Mouse (Mus musculus) adrenal gland, postnatal 14 days (tissue): ENCODE results near the gene Hmg20b. TPM values are rescaled to one million over a fixed set of nuclear protein-coding genes. Genes with fewer than 3 reads are reported as not detected.

Source experiments
- DNase-seq: peaks from one replicate; pipeline ENCODE4 v3.0.0; 2021; ENCODE audit warnings: mixed read lengths
- long read RNA-seq, 2 experiments: library from polyadenylated mRNA; stranded (forward); transcript quantifications; one replicate each; pipeline ENCODE4 v2.0.0; 2021
- total RNA-seq: library from RNA; stranded (reverse); gene quantifications from 2 replicates; pipeline ENCODE4 v1.2.3, GENCODE M21; 2021

Hmg20b gene
- 83.0 and 90.1 TPM in 2 replicates for total RNA-seq
- long read RNA-seq, experiment 1, transcript Hmg20b-203 (10 exons, 1,540 nt): minor isoform, 22 of 164 reads
- long read RNA-seq, experiment 1, transcript Hmg20b-207 (2 exons, 597 nt): minor isoform, 15 of 164 reads
- long read RNA-seq, experiment 1, transcript Hmg20b-201 (9 exons, 1,621 nt): major isoform, 50 of 164 reads
- long read RNA-seq, experiment 1, transcript Hmg20b-202 (10 exons, 1,463 nt): minor isoform, 26 of 164 reads
- long read RNA-seq, experiment 1, partial matches to known transcripts: 17 of 164 reads
- long read RNA-seq, experiment 1, other reads (novel, unspliced or antisense): 32 of 164 reads
- long read RNA-seq, experiment 2, transcript Hmg20b-203 (10 exons, 1,540 nt): minor isoform, 21 of 101 reads
- long read RNA-seq, experiment 2, transcript Hmg20b-201 (9 exons, 1,621 nt): major isoform, 32 of 101 reads
- long read RNA-seq, experiment 2, transcript Hmg20b-202 (10 exons, 1,463 nt): minor isoform, 10 of 101 reads
- long read RNA-seq, experiment 2, partial matches to known transcripts: 7 of 101 reads
- long read RNA-seq, experiment 2, other reads (novel, unspliced or antisense): 23 of 101 reads

DNA sequence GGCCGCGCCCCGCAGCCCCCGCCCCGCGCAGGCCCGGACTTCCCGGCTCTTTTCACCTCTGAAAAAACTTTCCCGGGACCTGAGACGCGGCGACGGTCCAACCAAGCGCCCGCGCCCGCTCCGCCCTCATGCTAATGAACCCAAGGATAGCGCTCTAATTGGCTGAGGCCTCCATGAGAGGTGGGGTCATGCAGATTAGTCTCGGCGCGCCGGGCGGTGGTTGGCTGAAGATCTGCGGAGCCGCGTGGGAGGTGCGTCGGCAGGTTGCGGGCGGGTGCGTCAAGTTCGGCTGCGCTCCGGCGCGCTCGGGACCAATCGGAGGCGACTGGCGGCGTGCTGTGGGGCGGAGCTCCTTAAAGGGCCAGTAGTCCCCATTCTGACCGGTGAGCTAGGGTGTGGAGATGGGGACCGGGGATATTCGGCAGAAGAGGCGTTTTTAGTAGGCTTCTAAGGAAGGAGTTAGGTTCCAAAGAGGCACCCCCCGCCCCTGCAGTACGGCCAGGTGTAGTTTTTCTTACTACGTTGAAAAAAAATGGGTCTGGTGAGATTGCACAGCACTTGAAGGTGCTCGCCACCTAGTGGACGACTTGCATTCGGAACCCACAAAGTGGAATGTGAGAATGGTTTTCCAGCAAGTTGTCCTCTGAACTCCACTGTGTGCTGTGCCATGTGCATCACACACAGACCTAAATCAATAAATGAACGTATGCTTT is at the start of gene Hmg20b:
Gene Hmg20b (minus strand): TSS at position 130 of the 713 bp plus-strand sequence.
- DNase-seq: peak; percentile 99

DNA sequence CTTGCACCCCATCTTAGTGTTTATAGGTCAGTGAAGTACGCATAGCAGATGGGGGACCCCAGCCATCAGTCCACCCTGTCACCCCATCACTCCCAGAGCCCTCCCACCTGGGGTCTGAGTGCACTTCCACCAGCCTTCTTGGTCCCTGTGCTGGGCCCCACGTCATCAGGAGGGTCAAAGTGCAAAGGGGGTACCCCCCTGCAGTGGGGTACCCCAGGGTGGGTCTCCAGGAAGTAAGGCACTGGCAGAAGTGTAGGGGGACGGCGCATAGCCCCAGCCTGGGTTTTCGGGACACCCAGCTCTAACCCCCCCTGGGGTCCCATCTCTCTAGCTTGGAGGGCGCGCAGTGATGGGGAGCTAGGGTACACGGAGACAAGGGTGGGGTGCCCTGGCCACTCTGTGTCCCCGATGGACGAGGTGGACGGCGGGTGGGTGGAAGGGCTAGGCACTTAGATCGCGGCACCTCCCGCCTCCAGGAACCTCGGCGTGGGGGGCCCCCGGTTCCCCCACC is 49.6 kb upstream of the Hmg20b start:
- no peak for DNase-seq

DNA sequence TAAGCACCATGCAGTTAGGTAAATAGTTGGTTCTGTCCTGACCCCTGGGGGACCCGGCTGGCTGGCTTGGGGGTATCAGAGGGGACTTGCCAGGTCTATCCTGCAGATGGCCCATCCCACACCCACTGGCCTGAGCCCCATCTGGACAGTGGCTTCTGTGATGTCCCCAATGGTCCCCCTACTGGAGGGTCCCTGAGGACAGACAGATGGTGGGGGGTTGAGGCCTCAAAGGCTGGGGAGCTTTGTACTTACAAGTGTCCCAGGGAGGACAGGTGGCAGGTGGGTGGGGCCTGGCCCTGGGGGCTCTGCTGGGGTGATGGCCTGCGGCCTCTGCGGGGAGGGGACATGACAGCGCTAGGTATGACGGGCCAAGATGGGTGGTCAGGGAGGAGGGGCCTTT is 49.0 kb upstream of the Hmg20b start:
- no peak for DNase-seq

DNA sequence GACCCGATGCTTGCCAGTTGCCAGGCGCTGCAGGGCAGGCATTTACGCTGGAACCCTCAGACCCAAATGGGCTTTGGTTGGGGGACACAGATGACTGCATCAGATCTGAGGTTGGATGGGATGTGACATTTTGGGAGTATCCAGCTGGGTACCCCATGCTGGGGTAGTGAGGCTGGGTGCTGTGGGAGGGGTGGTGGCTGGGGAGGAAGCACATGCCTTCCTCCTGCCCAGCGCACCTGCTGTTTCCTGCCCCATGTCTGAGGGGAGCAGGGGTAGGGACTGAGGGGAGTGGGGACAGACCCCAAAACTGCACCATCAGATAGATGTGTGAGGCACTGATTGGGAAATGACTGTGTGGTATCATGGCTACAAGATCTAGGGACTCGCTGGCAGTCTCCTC is 46.5 kb upstream of the Hmg20b start:
- no peak for DNase-seq

DNA sequence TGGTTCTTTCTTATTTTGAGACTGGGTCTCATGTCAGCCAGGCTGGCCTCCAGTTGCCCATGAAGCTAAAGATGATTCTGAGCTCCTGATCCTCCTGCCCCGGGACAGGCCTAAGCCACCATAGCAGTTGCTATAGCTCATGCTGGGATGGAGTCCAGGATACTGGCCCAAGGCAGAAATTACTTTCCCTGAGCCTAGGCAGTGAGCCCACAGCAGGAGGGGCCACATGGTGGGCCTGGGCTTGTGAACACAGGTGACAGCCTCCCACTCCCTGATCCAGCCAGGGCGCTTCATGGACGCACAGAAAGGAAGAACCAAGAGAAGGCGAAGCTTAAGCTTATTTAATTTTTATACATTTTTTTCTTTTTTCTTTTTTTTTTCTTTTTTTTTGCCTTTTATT is 45.6 kb upstream of the Hmg20b start:
- DNase-seq: no peak

DNA sequence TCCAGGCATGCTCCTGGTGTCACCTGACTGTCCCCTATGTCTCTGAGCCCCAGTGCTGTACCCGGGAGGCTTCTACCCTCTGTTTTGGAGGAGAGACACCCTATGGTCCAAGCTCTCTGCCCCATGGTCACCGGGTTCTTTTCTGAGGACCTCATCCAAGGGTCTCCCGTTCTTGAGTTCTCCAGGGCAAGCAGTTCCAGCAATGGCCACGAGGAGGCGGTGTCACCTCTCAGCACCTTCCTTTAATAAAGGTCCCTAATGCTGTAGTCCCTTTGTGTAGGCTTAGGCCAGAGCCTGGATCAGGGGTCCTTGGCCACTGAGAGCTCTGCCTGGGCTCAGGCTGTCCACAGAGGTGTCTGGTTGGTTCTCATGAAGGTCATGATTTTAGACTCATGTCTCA is 44.8 kb upstream of the Hmg20b start:
- DNase-seq: peak; percentile 79

DNA sequence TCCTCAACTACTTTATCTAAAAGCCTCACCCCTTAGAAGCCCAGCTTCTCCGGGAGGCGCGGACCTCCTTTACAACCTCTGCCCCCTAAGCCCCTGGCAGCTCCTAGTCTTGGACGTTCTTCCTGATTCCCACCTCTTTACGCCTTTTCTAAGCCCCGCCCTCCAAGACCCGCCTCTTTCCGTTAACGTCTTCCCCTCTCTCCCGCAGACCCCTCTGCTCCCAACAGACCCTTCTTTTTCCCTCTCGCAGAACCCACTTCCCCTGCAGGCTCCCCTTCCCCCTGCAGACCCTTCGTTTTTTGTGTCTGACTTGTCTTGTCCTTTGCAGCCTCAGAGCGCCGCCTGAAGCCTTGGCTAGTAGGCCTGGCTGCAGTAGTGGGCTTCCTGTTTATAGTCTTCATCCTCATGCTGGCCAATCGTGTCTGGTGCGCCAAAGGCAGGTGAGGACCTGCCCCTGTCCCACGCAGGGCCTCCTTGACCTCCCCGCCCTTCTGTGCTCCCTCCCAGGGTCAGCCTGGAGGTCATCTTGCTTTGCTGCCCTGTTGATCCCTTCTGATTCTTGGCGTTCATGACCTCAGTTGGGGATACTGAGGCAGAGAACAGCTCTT is 43.3 kb upstream of the Hmg20b start:
- DNase-seq: peak; percentile 38

DNA sequence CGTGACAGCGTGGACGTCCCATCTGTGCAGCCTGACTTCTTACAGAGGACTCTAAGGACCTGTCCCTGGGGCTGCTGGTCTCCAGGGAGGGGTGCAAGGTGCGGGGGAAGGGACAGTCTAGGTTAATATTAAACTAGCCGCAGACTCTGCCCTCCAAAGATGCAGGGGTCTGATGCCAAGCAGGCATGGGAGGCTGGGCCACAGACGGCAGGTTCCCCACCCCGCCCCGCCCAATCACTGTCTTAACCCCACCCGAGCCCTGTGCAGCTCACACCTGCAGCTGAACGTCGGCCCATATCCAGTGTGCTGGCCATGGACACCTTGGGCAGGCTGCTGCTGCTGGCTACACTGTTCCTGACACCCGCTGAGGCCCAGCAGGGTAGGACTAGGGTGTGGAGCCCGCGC is 42.5 kb upstream of the Hmg20b start, which contains the start of gene Smim24:
Gene Smim24 (plus strand): TSS at position 271 of the 405 bp plus-strand sequence.
- no peak for DNase-seq

DNA sequence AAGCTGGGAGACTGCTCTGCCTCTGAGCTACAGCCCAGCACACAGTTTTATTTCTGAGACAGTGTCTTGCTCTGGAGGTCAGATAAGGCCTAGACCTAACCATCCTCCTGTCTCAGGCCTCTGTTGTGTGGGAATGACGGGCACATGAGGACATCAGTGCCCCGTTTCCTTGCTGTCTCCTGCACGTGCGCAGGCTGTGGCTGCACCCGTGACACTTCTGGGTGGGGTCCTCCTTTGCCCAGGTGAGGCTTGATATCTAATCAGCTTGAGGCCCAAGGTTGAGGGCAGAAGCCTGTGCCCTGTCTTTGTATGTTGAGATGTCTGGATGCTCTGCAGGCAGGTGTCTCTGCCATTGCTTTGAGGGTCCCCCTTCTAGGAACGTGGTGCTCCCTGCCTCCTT is 42.0 kb upstream of the Hmg20b start:
- no peak for DNase-seq

DNA sequence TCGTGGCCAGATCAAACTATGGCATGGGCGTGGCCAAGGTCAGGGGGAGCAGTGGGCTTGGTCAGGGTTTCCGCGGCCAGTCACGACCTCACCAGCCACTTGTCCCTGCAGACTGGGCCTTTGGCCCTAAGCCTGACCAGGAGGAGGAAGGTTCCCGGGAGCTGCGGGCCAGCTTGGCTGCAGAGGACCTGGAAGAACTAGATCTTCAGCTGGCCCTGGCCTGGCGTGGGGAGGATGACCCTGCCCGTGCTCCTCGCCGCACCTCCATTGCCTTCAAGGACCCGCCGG is 40.3 kb upstream of the Hmg20b start:
- DNase-seq: peak; percentile 45

DNA sequence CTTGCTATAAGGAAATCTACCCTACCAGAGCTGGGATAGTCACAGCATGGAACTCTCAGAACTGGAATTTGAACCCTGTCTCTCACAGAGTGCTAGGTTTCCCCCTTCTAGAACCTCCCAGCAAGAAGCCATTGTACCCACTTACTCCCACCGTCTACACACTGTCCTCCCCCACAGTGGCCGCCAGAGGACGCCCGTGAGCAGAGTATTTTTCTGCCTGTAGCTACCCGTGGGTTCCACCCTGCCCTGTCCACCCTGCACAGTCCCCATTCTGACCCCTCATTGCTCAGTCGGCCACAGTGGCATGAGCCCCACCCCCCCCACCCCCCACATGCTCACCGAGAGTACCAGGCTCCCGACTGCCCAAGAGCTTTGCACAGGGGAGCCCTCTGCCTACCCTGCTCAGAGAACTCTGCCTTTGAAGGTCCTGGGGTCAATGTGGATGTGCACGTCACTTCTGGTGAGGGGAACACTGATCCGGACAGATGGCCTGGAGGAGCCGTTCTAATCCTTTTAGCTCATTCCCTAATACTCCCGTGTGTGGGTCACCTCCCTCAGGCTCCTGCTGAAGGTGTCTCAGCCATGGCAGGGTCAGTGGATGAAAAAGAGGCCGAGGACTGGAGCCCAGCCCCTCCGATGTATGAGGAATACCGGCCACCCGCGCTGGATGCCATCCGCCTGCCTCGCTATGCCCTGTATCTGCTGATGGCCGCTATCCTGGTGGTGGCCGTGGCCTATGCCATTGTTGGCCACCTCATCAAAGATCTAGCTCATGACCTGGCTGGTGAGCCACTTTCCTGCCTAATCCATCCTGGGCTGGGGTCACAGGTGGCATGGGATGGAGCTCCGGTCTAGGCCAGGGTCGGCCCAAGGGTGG is 39.8 kb upstream of the Hmg20b start:
- peak; percentile 89 for DNase-seq

DNA sequence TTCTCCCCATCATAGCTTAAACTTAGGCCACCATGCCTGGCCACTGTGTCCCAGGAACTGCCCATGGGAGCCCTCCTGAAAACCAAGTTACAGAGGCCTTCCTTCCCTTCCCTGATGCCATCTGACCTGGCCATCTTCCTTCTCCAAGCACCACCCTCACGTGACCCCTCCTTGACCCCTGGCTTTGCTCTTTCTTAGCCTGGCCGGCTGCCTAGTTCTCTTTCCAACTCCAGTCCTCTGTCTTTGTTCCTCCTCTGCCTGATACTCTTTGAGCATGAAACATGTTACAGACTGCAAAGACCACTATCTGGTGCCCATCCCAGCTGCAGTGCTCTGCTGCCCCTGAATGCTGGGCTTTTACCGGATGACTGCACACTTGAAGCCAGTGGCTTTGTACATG is 39.1 kb upstream of the Hmg20b start:
- DNase-seq: peak; percentile 78

DNA sequence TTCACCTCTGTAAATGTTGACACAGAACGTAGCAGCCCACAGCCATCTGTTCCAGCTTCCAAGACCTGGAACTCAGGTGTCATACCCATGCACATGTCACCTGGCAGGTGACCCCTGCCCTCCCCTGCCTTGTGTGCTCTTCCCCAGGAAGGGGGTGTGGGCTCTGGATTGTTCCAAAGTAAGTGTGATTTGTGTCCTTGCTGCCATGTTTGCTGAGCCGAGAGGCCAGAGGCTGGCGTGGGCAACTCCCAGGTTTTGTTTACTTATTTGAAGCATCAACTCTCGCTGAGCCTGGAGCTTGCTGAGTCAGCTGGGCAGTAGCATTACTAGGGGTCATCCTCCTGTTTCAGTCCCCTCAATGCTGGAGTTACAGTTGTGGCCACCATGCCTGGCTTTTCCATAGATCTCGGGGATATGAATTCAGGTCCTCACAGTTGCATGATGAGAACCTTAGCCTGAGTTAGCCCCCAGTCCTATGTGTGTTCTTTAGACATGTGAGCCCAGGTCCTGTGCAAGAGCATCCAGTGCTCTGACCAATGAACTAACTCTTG is 38.3 kb upstream of the Hmg20b start, which contains the start of gene Gm48552:
Gene Gm48552 (plus strand): TSS at position 501 of the 551 bp plus-strand sequence.
- no peak for DNase-seq

DNA sequence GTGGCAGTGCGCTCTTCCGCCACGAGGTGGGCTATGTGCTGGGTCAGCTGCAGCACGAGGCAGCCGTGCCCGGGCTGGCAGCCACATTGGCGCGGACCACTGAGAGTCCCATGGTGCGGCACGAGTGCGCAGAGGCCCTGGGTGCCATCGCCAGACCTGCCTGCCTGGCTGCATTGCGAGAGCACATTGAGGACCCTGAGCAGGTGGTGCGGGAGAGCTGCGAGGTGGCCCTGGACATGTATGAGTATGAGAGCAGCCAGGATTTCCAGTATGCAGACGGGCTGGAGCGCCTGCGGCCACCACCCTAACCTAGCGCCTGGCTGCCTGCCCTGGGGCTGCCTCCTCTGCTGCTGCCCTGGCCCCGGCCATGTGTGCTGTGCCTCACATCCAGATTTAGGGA is 37.4 kb upstream of the Hmg20b start:
- DNase-seq: no peak

DNA sequence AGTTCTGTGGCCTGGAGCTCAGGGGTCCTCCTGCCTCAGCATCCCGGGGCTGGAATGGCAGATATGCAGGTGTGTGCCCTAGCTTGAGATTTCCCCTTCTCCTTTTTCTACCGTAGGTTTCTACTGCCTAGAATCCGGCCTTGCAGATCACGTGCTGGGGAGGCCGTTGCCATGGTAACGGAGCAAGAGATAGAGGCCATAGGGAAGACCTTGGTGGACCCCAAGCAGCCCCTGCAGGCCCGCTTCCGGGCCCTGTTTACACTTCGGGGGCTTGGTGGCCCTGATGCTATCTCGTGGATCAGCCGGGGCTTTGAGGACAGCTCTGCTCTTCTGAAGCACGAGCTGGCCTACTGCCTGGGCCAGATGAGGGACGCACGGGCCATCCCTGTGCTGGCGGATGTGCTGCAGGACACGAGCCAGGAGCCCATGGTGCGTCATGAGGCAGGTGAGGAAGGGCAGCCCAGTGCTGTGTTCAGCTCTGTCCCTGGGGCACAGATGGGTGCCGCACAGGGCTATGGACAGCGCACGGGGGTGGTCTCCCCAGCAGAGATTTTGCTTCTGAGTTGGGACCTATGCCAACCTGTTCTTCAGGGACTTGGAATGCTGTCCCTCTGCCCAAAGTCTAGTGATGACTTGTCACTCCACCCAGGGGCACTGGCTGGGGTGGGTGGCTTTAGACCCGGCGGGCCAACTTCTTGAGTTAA is 35.5 kb upstream of the Hmg20b start:
- no peak for DNase-seq

DNA sequence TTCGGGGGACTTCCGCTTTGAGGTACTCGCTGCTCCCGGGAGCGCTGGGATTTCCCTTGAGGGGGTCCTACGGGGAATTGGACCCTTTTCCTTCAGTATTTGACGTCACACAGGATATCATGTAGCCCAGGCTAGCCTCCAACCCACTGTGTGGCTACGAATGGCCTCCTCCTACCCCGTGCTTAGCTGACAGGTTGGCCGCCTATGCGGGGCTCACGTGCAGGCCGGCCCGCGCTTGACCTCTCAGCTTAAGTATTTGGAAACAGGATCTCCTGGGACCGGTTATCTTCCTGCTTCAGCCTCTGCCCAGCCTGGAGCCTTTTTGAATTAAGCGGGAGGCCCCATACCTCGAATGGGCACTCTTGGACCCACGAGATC is 34.3 kb upstream of the Hmg20b start:
- DNase-seq: no peak

DNA sequence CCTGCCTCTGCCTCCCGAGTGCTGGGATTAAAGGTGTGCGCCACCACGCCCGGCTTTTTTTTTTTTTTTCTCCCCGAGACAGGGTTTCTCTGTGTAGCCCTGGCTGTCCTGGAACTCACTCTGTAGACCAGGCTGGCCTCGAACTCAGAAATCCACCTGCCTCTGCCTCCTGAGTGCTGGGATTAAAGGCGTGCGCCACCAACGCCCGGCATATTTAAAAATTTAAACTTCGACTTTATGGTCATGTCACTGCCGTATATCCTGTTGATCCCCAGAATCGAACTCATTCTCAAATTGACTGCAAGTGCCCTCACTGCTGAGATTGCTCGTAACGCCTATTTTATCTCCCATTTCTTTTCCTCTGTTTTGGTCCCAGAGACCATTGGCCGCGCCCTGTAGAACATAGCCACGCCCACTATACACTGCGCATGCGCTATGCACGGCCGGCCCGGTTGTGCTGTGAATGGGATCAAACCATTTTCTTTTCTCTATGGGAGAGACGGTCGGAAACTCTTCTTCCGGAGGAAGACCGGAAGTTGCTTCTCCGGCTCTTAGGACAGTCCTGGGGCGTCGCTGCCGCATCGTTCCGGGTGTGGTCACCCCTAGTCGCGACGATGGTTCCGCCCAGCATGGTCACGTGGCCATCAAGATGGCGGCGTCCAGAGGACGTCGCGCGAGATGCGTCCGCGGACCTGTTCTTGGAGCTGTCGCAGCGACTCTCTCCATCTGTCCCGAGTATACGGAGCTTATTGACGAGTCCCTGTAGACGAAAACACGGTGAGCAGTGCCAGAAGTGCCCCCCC is 33.7 kb upstream of the Hmg20b start, which contains the start of the genes Dohh and Gm48551:
Gene Dohh (plus strand): TSS at position 627 of the 803 bp plus-strand sequence.
Gene Gm48551 (plus strand): TSS at position 665 of the 803 bp plus-strand sequence.
- DNase-seq: peak; percentile 99

DNA sequence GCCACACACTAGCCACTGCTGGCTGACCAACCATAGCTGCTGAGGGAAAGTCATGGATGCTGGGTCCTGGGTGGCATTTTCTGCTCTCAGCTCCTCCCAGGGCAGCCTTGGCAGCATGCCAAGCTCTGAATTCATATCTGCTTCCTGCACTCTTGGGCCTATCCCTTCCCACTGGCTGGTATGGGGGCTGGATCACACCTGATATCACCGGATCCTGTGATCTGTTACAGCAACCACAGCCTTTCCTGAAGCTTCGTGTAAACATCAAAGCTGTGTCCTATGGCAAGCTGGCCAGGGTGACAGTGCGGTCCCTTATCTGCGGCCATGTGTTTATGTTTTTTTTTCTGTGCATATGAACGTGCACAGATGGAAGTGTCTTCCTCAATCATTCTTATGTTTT is 31.8 kb upstream of the Hmg20b start:
- DNase-seq: no peak

DNA sequence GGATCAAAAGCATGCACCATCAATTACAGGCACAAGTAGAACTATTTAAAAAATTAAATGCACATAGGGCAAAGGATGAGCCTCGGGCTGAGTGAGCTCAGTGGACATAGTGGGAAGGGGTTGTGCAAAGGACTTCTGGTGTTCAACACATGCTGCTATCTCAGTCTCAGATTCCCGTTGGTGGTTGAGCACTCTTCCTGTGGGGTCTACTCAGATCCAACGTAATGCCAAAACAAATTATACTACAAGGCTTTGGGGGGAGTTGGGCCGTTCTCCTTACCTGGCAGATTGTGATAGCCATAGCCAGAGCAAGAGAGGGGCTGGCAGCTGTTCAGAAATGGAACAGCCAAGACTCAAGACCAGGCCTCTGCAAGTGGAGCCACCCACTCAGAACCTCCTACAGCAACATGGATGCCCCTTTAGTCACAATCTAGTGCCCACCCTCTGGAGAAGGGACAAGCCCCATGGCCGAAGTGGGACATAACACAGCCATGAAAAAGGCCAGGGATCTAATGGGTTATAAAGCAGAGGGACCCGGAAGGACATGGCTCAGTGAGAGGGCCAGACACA is 29.6 kb upstream of the Hmg20b start:
- DNase-seq: no peak
